Mouse (Mus musculus) left cerebral cortex, postnatal 36 days (tissue): ENCODE data around the gene Ntn4. TPM values are rescaled to one million over a fixed set of nuclear protein-coding genes. Genes with fewer than 3 reads are reported as not detected.
A peak's percentile ranks its signal among the peaks of the same experiment; 100 is the strongest.

Source experiments
- DNase-seq, 2 experiments: peaks; one replicate each; pipeline ENCODE4 v3.0.0; 2021 to 2022; ENCODE audit warnings: low spot score in 2 of 2, mixed read lengths in 1 of 2
- intact Hi-C: fragments of 180-260 bp; cut with DNase I; formaldehyde crosslinking; loops from one replicate; pipeline ENCODE4 v1.15.1; 2025
- total RNA-seq, 2 experiments: library from RNA; stranded (reverse); gene quantifications; 2 replicates each; pipeline ENCODE4 v1.2.3; 2021

Gene Ntn4
- total RNA-seq = 10 to 100 TPM in 1 of 2 experiments, 1 to 10 TPM in 1; 9.6 to 13.2 TPM

DNA sequence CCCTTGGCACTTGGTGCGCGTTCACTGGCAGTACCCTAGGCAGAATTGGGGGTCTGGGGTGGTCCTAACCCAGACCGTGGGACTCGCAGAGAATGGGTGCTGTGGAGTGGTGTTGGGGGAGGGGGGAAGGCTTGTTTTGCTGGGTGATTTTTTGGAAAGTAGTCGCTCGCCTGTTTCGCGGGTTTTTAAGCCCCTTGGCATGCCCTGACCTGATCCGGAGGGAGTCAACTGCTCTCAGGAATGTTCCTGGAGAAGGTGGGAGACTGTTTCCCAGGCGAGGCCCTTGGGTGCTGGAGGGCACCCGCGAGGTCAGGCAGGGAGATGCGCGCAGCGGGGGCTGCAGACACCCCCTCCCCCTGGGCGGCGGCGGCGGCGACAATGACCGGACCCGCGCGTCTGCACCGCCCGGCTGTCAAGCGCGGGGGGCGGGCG, at the start of gene Ntn4:
Gene Ntn4, plus strand, starts transcription at position 161 of the 432 bp plus-strand sequence.
- intact Hi-C loops = no loop called here
- peak in 1 of 2 experiments; percentile 26 for DNase-seq

DNA sequence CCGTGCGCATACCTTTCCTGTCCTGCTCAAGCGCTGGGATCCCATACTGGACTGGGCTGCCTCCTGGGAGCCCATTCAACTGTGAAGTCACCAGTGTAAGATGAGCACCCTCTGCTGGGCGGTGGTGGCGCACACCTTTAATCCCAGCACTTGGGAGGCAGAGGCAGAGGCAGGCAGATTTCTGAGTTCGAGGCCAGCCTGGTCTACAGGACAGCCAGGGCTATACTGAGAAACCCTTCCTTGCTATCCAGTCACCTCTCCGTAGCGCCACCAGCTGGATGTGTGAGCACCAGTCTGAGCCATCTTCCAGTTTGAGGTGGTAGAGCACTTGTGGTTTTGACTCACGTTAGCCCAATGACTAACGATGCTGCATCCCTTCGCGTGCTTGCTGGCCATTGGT, 48.0 kb upstream of the Ntn4 start:
- intact Hi-C loops = no loop called here
- no peak for DNase-seq

DNA sequence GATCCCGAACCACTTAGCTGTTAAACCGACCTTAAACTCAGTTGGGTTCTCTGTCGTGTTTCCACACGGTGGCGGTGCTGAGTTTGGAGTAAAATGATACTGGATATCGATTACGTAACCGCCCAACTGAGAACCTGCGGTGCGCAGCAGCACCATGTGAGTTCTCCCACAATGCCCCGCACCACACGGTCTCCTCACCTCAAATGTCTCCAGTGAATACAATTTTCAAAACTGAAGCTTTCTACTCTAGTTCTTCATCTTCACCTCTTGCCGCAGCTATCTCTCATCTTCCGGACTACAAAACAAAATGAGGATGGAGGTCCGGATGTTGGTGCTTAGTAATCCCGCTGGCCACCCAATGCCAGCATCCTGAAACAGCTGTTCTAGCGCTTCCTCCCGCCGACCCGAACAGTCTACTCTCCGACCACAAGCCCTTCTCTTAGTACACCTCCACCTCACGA, 46.4 kb upstream of the Ntn4 start:
- DNase-seq = peak; percentile 84 to 86
- intact Hi-C loops = loop anchor here (1.0 kb wide), 1 partner anchor 219 kb away; no protein-coding TSS in a partner anchor

DNA sequence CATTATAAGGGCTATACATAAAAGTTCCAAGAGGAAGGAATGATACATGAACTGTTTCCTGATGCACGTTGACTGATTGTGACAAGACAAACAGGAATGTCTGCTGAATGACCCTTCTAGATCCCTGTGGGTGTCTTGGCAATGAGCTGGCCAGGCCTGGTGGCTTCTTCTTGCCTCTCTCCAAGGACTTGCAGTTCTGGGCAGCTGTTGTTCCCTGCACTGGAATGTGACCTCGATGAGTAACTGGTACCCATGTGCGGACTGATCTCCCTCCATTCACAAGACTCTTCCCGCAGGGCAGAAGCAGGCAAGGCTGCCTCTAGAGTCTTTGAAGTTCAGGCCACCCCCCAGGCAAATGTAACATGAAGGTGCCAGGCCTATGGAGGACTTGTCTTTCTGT, 44.6 kb upstream of the Ntn4 start:
- intact Hi-C loops = no loop called here
- no peak for DNase-seq

DNA sequence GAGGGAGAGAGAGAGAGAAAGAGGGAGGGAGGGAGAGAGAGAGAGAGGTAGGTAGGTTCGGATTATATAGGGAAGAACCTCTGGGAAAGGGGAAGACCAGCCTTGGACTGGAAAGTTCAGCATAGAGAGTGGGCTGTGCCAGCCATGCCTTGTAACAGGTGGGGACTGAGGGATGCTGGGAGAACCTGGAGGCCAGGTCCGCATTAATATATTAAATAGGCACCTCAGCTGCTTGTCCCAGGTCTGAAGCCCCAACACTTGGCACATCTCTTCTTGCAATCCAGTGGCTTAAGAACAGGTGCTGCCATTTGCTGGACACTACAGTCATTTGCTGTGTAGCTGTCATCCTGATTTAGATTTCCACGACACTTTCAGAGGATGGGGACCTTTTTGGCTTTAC, 43.8 kb upstream of the Ntn4 start:
- DNase-seq = no peak
- intact Hi-C loops = no loop called here

DNA sequence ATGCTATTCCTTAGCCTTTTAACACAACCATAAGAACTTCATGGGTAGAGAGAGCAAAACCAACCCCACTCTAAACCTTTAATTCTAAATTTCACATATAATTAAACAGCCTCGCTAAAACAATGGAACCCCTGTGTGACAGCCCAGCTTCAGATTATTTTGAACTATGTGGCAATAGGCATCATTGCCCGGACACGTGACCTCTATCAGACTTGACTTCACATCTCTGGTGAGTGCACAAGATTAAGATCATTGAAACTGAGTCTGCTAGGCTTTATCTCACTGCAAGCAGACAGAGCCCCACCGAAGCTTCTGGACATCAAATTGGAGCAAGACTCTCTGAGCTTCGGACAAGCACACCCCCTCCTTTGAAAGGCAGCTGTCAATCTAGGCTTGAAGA, 38.2 kb upstream of the Ntn4 start:
- intact Hi-C loops = no loop called here
- DNase-seq = no peak

DNA sequence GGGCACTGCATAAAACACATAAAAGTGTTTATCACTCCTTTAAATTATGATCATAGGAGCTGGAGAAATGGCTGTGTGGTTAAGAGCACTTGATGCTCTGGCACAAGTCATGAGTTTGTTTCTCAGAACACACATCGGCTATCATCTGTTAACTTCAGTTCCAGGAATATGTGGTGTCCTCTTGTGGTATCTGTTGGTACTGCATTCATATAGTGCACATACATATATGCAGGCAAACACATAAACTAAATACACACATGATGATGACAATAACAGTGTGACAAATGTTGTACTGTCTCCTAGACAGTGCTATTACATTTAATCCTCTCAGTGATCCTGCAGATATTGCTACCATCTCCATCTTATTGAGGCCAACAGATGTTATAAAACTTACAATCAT, 37.2 kb upstream of the Ntn4 start:
- DNase-seq = no peak
- intact Hi-C loops = no loop called here

DNA sequence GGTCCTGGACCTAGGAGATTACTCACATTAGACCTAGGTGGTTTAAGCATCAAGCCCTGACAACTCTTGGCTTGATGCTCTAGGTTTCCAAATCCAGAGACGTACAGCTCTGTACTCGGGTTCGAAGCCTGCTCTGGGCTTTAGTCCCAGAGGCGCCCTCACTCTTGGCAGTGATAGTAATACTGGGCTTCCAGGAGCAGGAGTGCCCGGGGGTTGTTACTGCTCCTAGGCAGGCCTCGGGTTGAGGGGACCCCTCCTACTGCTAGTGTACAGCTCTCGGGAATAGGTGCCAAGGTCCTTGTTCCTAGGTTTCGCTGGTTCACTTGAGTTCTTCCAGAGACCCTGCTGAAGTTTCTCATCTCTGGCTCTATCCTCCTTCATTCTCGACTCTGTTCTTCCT, 34.2 kb upstream of the Ntn4 start:
- intact Hi-C loops = no loop called here
- DNase-seq = no peak

DNA sequence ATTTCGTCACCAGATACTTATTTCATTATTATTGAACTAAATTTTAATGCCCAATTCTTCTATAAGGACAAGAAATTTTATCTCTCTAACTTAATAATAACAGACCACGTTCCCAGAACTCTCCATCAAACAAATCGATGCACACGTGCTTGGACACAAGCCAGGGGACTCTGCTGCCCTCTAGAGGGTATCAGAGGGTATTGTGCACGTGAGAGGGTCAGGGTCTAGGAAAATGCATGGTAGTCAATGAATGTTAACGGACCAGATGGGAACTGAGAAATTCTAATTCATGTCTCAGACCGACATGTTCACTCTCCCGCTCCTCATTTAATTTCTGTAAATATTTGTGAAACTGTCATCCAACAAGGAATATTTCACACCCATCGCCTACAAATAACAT, 32.4 kb upstream of the Ntn4 start:
- no peak for DNase-seq
- intact Hi-C loops = no loop called here

DNA sequence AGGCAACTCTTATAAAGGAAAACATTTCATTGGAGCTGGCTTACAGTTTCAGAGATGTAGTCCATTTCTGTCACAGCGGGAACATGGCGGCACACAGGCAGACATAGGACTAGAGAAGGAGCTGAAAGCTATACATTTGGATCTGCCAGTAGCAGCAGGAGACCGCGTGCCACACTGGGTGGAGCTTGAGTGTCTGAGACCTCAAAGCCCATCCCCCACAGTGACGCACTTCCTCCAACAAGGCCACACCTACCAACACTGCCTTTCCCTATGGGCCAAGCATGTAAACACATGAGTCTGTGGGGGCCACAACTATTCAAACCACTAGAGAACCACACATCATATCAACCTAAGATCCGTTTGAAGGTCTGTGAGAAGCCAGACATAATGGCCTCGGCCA, 31.2 kb upstream of the Ntn4 start:
- intact Hi-C loops = no loop called here
- DNase-seq = no peak

DNA sequence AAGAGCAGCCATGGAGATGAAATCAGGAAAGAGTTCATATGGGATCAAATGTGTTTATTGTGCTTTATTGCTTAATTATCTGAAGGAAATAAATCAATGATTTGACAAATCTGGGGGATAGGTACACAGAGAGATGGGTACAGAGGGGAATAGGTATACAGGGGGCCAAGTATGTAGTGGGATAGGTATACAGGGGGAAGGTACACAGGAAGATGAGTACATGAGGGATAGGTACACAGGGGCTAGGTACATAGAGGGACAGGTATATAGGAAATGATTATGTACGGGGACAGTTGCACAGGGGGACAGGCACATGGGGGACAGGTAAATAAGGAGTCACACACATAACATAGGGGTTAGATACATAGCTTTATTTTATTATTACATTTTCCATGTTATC, 29.6 kb upstream of the Ntn4 start:
- DNase-seq = no peak
- intact Hi-C loops = loop anchor here (2.0 to 5.0 kb wide), 3 partner anchors 151 to 202 kb away; no protein-coding TSS in a partner anchor

DNA sequence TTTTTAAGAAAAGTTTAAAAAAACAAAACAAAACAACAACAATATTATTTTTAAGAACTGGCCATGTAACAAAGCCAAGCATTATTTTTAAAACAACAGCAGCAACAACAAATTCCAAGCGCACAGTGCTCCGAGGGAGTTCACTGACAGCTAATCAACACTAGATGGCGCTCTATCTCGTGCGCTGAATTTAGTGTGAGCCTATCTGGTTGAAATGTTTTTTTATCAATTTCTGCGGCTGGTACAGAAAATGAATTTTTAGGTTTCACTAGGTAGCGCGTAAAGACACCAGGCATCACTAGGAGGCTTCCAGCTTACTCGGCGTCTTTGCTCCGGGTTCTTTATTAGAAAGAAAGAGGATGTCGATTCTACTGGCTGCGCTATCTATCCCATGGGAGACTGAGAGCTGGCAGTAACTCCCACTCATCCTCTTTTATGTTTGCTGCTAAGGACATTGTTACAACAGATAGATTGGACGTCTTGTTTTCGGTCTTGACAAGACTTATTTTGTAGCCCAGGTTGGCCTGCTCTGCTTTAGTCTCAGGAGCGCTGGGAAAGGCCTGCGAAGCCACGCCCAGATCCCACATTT, 29.0 kb upstream of the Ntn4 start:
- intact Hi-C loops = loop anchor here (2.0 to 5.0 kb wide), 3 partner anchors 151 to 201 kb away; no protein-coding TSS in a partner anchor
- DNase-seq = peak in 1 of 2 experiments; percentile 37

DNA sequence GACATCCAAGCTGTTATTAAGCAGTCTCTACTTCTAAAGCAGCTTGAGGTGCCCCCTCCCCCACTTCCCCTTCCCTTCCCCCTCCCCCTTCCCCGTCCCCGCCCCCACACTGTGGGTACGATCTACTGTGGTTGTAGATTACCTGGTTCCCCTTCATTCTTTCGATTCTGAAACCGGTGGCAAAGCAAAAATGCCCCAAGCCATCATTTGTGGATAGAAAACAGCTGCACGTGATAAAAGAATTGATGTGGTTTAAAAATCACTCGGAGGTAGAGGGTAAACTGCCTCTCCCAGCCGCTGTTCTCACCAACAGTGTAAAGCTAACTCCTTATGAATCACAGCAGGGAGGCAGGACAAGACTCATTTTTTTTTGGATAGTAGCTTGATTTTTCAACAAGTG, 25.6 kb upstream of the Ntn4 start:
- intact Hi-C loops = loop anchor here (5.0 kb wide), 2 partner anchors 147 to 162 kb away; no protein-coding TSS in a partner anchor

DNA sequence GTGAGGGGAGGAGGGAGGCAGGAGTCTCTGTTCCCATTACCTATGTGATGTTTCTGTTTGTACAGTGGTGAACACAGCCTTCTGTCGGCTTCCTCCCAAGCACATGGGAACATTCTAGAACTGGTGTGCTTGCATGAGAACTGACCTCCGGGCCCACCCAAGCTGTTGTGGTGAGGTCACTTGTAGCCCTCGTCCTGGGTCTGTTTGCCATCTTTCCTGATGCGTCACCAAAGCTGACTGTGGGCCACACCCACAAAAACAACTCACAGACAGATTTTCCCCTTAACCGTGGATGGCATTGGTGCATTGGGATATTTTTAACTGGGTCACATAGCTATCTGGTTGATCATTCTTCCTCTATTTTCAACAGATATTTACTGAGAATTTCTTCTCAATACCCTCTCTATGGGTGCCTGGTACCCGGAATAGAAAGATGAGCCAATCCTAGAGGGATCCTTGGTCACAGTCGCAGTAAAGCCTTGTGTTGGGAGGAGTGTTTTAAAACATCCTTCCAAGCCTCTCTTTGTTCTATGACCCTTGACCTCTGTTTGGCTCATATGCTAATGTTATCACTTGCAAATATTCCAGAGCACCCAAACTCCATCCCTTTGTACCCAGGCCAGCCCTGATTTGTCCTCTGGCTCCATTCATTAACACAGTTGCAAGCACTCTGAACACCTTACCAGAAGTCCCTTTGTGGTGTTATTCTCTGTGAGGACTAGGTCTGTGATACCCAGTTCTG, 19.9 kb upstream of the Ntn4 start:
- intact Hi-C loops = no loop called here

More for the DNA sequence above, 25.6 kb upstream of the Ntn4 start:
- DNase-seq = no peak

DNA sequence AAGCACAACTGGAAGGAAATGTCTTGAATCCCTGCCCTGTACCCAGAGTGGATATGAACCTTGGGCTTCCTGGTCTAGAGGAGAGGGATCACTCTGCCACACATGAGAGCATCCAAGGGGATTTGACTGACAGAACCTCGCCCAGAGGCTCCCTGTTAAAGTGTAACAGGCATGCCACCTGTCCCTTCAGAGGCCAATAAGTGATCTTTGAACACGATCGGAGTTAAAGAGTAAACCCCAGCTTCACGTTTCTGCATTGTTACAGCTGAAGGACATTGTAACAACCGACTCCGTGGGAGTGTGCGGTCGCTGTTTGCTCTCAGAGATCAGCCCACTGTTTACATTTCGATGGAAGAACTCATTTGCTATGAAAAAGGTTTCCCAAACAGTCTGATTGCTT, 16.8 kb upstream of the Ntn4 start:
- no peak for DNase-seq
- intact Hi-C loops = no loop called here

More for the DNA sequence above, 19.9 kb upstream of the Ntn4 start:
- DNase-seq = no peak

DNA sequence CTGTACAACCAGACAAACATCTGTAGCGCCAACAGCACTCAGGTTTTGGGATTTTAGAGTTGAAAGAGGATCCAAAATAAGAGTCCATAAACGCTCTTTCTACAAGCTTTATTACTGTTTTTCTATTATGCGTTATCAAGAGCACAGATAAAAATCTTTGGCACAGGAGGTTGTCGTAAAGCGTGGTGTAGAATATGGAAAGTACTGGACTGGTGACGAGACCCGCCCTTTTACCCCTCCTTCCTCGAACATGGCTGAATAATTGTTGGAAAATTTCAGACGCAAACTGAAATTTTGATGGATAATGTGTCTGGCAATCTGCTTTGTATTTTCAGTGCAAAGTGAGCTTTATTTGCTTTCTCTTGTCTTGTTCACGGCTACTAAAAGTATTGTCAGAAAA, 16.3 kb upstream of the Ntn4 start:
- intact Hi-C loops = no loop called here
- no peak for DNase-seq

DNA sequence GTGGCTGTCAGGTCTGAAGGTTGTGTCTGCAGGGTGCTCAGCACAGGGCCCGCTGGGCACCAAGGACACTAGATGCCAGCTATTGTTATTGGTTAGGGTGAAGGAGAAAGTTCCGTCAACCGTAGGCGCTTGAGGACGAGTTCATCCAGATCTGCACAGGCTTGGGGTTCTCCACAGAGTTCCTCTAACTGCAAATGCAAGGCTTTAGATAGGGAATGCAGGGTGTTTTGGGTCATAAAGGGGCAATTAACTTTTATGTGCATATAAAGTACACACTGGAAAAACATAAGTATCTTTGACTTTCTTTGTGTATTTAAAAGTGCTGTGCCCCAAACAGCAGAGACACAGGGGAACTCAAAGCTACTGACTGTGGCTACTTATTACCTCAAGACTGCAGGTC, 10.2 kb upstream of the Ntn4 start:
- DNase-seq = no peak
- intact Hi-C loops = no loop called here

DNA sequence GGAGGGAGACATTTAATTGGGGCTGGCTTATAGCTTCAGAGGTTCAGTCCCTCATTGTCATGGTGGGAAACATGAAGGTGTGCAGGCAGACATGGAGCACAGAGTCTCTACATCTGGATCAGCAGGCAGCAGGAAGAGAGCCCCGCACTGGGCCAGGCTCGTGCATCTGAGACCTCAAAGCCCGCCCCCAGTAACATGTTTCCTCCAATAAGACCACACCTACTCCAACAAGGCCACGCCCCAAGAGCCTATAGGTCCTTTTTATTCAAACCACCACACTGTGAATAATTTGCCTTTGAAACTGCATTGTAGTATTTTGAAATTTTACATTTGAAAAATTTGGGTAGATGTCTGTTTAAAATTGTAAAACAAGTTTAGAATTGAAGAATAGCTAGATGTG, 8.4 kb upstream of the Ntn4 start:
- no peak for DNase-seq

DNA sequence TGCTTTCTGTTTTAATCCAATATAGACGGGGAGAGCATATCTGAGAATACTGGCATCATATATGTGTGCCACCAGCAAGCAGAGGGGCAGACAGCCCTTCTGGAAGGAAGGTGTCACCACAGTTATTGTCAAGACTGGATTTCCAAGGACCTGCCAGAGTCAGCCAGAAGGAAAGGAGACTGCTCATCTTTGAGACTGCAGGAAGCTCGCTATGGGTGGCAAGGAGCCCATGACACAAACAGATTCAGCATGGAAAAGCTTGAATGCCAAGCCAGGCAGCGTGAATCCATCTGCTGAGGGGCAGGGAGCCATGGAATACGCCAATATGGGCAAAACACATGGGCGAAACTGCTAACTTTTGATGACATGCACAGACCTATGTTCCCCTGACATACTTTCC, 6.9 kb upstream of the Ntn4 start:
- peak in 1 of 2 experiments; percentile 18 for DNase-seq
- intact Hi-C loops = no loop called here

More for the DNA sequence above, 8.4 kb upstream of the Ntn4 start:
- intact Hi-C loops = no loop called here

DNA sequence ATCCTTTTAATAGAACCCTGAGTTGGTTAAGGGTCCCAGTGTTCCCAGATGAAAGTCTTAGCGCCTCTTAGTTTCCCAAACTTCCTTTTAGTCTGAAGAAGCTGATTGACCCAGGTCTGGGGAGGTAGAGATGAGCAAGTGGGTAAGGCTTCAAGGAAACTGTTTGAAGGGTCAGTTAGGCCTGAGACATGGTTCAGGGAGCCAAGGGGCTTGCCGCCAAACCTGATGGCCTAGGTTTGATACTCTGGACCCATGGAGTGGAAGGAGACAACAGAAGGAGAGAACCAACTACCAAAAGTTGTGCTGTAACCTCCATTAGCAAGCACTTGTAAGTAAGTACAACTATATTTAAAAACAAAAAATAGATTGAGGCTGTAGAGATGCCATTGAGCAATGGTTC, 6.5 kb upstream of the Ntn4 start:
- DNase-seq = no peak
- intact Hi-C loops = no loop called here

DNA sequence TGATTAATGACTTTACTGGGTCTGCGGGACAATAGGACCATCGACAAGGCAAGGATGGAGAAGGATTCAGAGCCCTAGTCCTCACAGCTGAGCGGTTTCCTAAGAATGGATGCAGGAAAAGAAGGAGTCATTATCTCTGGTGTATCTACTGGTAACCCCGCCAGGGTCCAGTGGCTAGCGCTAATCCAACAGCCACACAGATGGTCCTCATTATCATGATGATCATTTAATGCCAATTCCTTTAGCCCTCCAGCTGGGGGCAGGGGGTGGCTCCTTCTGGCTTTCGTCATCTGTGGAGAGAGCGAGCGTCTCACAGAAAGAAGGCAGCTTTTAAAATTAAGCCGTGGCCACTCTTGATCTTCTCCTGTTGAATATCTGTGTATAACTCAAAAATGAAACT, 4.5 kb upstream of the Ntn4 start:
- no peak for DNase-seq
- intact Hi-C loops = no loop called here
